27 mouse cellular contexts compared by ENCODE assay signal in the genomic region with DNA sequence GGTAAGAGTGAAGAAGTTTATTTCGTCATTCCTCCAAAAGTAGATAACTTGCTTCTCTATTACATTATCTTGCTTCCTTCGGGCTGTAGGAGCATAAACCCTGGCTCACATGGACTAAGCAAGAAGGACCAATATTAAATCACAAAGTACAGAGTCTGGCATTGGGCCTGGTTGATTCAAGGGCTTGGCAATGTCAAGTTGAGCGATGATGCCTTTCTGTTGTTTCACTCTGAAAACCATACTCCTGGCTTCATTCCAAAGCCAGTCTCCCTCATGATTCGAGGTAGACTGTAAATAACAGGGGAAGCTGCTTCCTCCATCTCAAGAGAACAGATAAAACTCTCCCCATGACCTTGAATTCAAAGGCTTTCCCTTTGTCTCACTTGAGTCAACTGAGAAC. TPM values are rescaled to one million over a fixed set of nuclear protein-coding genes. Genes with fewer than 3 reads are reported as not detected.
A peak's percentile ranks its signal among the peaks of the same experiment; 100 is the strongest.
DNase-seq lines count a peak whose midpoint lies in the region; ATAC-seq lines count a peak whose summit lies in the region.
"Had no signal": no experiment of that assay in that cellular context is flagged by ENCODE, and none has a peak within 500 bp of the region (broad histone marks: within the 10 kb centered on the region; RNA-seq: fewer than 3 reads in every experiment).

No protein-coding gene starts in this region.

- peak; percentile 44 for DNase-seq in cerebellum, adult 9-11 months
- DNase-seq in cerebellum, adult 11 months = no peak
- DNase-seq in MN1 (ENCODE audit: low spot score) = peak; percentile 69
- DNase-seq in adrenal gland, postnatal 25 days = peak; percentile 54
- no peak for DNase-seq in gastrocnemius, postnatal 10 days
- no peak for DNase-seq in midbrain, embryonic 14.5 days
- DNase-seq: cerebellum, postnatal 36 days; kidney, adult 8-10 months; kidney, postnatal 25 days; liver, postnatal 0 days; right cerebral cortex, postnatal 14 days; spleen, adult 18-20 months; thymus, postnatal 4 days had no signal

- no peak overlapping the region for H3K27ac ChIP-seq in intestine, embryonic 16.5 days (ENCODE audit: low read length)
- no peak overlapping the region for H3K27ac ChIP-seq in intestine, embryonic 15.5 days
- H3K27ac ChIP-seq in midbrain, embryonic 14.5 days (replicated peaks; ENCODE audit: low read depth, low read length) = no peak overlapping the region
- H3K27ac ChIP-seq: embryonic facial prominence, embryonic 15.5 days; hindbrain, embryonic 10.5 days; limb, embryonic 10.5 days; midbrain, embryonic 13.5 days; neural tube, embryonic 13.5 days had no signal

- 51% methylated on average over 4 of the region's 4 CpGs for WGBS in intestine, embryonic 16.5 days
- WGBS in intestine, embryonic 15.5 days = 48% methylated on average over 4 of the region's 4 CpGs
- 87% methylated on average over 4 of the region's 4 CpGs for WGBS in midbrain, embryonic 14.5 days

- H3K9ac ChIP-seq in intestine, embryonic 16.5 days (ENCODE audit: low read depth, low read length) = no peak overlapping the region
- no peak overlapping the region for H3K9ac ChIP-seq in intestine, embryonic 15.5 days
- no peak overlapping the region for H3K9ac ChIP-seq in midbrain, embryonic 14.5 days (replicated peaks; ENCODE audit: low read length)
- H3K9ac ChIP-seq: embryonic facial prominence, embryonic 15.5 days; heart, embryonic 12.5 days; liver, postnatal 0 days; midbrain, embryonic 13.5 days; neural tube, embryonic 13.5 days had no signal

- H3K4me3 ChIP-seq in intestine, embryonic 16.5 days (ENCODE audit: low read length) = no peak overlapping the region
- no peak overlapping the region for H3K4me3 ChIP-seq in intestine, embryonic 15.5 days (replicated peaks)
- no peak overlapping the region for H3K4me3 ChIP-seq in midbrain, embryonic 14.5 days (replicated peaks; ENCODE audit: low read depth, low read length)
- H3K4me3 ChIP-seq: embryonic facial prominence, embryonic 15.5 days; heart, embryonic 12.5 days; hindbrain, embryonic 10.5 days; limb, embryonic 10.5 days; midbrain, embryonic 13.5 days; neural tube, embryonic 13.5 days had no signal

- no peaks in the 10 kb centered on the region for H3K9me3 ChIP-seq in intestine, embryonic 16.5 days (ENCODE audit: control insufficient read depth, low read length)
- H3K9me3 ChIP-seq in intestine, embryonic 15.5 days = no peaks in the 10 kb centered on the region
- H3K9me3 ChIP-seq in midbrain, embryonic 14.5 days (ENCODE audit: control insufficient read depth, low read length) = no peaks in the 10 kb centered on the region
- H3K9me3 ChIP-seq: embryonic facial prominence, embryonic 15.5 days; heart, embryonic 12.5 days; hindbrain, embryonic 10.5 days; limb, embryonic 10.5 days; midbrain, embryonic 13.5 days; neural tube, embryonic 13.5 days had no signal

- H3K4me1 ChIP-seq in intestine, embryonic 16.5 days (ENCODE audit: control insufficient read depth, insufficient read depth, low read length) = no peaks in the 10 kb centered on the region
- H3K4me1 ChIP-seq in intestine, embryonic 15.5 days (replicated peaks) = no peaks in the 10 kb centered on the region
- H3K4me1 ChIP-seq in midbrain, embryonic 14.5 days (ENCODE audit: control insufficient read depth, insufficient read depth, low read length) = no peaks in the 10 kb centered on the region
- H3K4me1 ChIP-seq: embryonic facial prominence, embryonic 15.5 days; hindbrain, embryonic 10.5 days; limb, embryonic 10.5 days; midbrain, embryonic 13.5 days; neural tube, embryonic 13.5 days had no signal

- no peak overlapping the region for H3K4me2 ChIP-seq in intestine, embryonic 16.5 days (ENCODE audit: low read depth, low read length)
- no peak overlapping the region for H3K4me2 ChIP-seq in intestine, embryonic 15.5 days (replicated peaks)
- H3K4me2 ChIP-seq in midbrain, embryonic 14.5 days (ENCODE audit: low read length) = no peak overlapping the region
- H3K4me2 ChIP-seq: embryonic facial prominence, embryonic 15.5 days; heart, embryonic 12.5 days; midbrain, embryonic 13.5 days; neural tube, embryonic 13.5 days had no signal

- no peaks in the 10 kb centered on the region for H3K36me3 ChIP-seq in intestine, embryonic 16.5 days (ENCODE audit: control insufficient read depth, insufficient read depth, low read length)
- H3K36me3 ChIP-seq in intestine, embryonic 15.5 days = no peaks in the 10 kb centered on the region
- H3K36me3 ChIP-seq in midbrain, embryonic 14.5 days (ENCODE audit: control insufficient read depth, insufficient read depth, low read length) = no peaks in the 10 kb centered on the region
- H3K36me3 ChIP-seq: embryonic facial prominence, embryonic 15.5 days; heart, embryonic 12.5 days; hindbrain, embryonic 10.5 days; limb, embryonic 10.5 days; midbrain, embryonic 13.5 days; neural tube, embryonic 13.5 days had no signal

- H3K27me3 ChIP-seq in intestine, embryonic 16.5 days (replicated peaks; ENCODE audit: control insufficient read depth, insufficient read depth, low read length) = no peaks in the 10 kb centered on the region
- no peaks in the 10 kb centered on the region for H3K27me3 ChIP-seq in intestine, embryonic 15.5 days (replicated peaks)
- no peaks in the 10 kb centered on the region for H3K27me3 ChIP-seq in midbrain, embryonic 14.5 days (ENCODE audit: control insufficient read depth, insufficient read depth, low read length)
- H3K27me3 ChIP-seq: CH12.LX; embryonic facial prominence, embryonic 15.5 days; heart, embryonic 12.5 days; midbrain, embryonic 13.5 days; neural tube, embryonic 13.5 days had no signal

- ATAC-seq in intestine, embryonic 16.5 days = 0 out of 2 replicates have a peak, but pooled peaks have one; percentile 46
- no peak for ATAC-seq in intestine, embryonic 15.5 days
- no peak for ATAC-seq in midbrain, embryonic 14.5 days (ENCODE audit: low FRiP score, low TSS enrichment)
- ATAC-seq: forebrain, embryonic 16.5 days; liver, postnatal 0 days; midbrain, embryonic 13.5 days had no signal

RNA-seq across cellular contexts. Expression of a gene that starts 23.8 kb away (rescaled TPM):
- polyA plus RNA-seq in intestine, embryonic 16.5 days (2015; fragmentation: Nextera tagmentation; extraction: Ambion mirVana) = 8.0 and 9.2 TPM in 2 replicates
- 8.0 and 8.7 TPM in 2 replicates for polyA plus RNA-seq in intestine, embryonic 15.5 days (2015; fragmentation: Nextera tagmentation; extraction: Ambion mirVana)
- total RNA-seq in adrenal gland, postnatal 25 days (2021) = 26.9 and 35.6 TPM in 2 replicates
- 1 to 10 TPM in 1 of 2 experiments, under 1 TPM in 1; 0.92 to 1.4 TPM for total RNA-seq in gastrocnemius, postnatal 10 days (2021)
- polyA plus RNA-seq in midbrain, embryonic 14.5 days (2014; fragmentation: Nextera tagmentation; extraction: Ambion mirVana) = 125 and 138 TPM in 2 replicates
- total RNA-seq: CH12.LX; granulocyte monocyte progenitor cell, adult 5-6 weeks; megakaryocyte, adult 5-6 weeks; MEL had no signal
- polyA plus RNA-seq: liver, adult 2 months; liver, postnatal 0 days had no signal

Comparison
In these comparisons a context has a peak if more than half of its experiments do, and no peak if none do; other contexts are left out.
1. DNase-seq: peak in cerebellum, adult 9-11 months (single experiment), MN1 (single experiment) and adrenal gland, postnatal 25 days (single experiment); none in cerebellum, adult 11 months (single experiment), gastrocnemius, postnatal 10 days (single experiment) and midbrain, embryonic 14.5 days (single experiment).
2. RNA of a gene that starts 23.8 kb away (polyA plus RNA-seq): 125 to 138 TPM in midbrain, embryonic 14.5 days; 8.0 to 9.2 TPM in intestine, embryonic 16.5 days and 8.0 to 8.7 TPM in intestine, embryonic 15.5 days; every median in the first group is over 10 times any median in the second.